12 mouse cellular contexts compared by ENCODE assay signal in the genomic region with DNA sequence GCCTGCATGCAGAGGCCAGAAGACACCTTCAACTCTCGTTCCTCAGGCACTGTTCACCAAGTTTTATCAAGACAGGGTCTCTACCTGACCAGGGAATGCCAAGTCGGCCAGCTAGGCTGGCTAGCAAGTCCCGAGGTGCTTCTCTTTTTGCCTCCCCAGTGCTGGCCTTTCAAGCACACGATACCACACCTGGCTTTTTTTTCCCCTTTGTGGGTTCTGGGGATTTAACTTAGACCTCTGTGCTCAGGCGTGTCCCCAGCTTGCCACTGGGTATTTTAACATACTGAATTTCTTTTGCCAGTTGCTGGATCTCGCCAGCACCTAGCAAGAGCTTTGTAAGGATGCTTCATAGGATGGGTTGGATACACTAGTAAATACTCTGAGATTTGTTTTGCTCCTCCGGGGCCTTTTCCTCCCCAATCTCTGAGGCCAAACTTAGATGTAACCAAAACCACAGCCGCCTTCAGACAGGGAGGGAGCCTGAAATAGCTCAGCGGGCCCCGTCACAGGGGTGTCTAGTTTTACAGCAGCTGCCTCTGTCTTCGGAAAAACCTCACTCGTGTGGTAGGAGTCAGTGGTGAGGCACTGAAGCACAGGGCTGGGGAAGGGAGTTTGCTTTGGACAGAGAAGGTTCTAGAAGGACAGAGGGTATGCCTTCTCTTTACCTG. TPM values are rescaled to one million over a fixed set of nuclear protein-coding genes. Genes with fewer than 3 reads are reported as not detected.
DNase-seq lines count a peak whose midpoint lies in the region; ATAC-seq and TF ChIP-seq lines count a peak whose summit lies in the region.
"Had no signal": no experiment of that assay in that cellular context is flagged by ENCODE, and none has a peak within 500 bp of the region (broad histone marks: within the 10 kb centered on the region; RNA-seq: fewer than 3 reads in every experiment).

No protein-coding gene starts in this region.

- H3K9me3 ChIP-seq in hindbrain, postnatal 0 days (ENCODE audit: low read length) = no peaks in the 10 kb centered on the region
- H3K9me3 ChIP-seq in kidney, embryonic 15.5 days (replicated peaks) = no peaks in the 10 kb centered on the region
- H3K9me3 ChIP-seq: forebrain, embryonic 15.5 days; hindbrain, embryonic 15.5 days; lung, embryonic 15.5 days had no signal

- 0 out of 2 replicates have a peak, but pooled peaks cover 8% of the 10 kb centered on the region for H3K4me1 ChIP-seq in hindbrain, postnatal 0 days (ENCODE audit: insufficient read depth, low read length)
- peaks cover 7% of the 10 kb centered on the region; the same call in 1 of the 2 replicates for H3K4me1 ChIP-seq in kidney, embryonic 15.5 days

- no peak overlapping the region for H3K27ac ChIP-seq in hindbrain, postnatal 0 days
- no peak overlapping the region for H3K27ac ChIP-seq in kidney, embryonic 15.5 days
- H3K27ac ChIP-seq: forebrain, embryonic 15.5 days; hindbrain, embryonic 15.5 days; layer of hippocampus, adult 2 months; lung, embryonic 15.5 days had no signal

- no peaks in the 10 kb centered on the region for H3K36me3 ChIP-seq in hindbrain, postnatal 0 days (ENCODE audit: insufficient read depth, low read length)
- H3K36me3 ChIP-seq in kidney, embryonic 15.5 days = no peaks in the 10 kb centered on the region
- H3K36me3 ChIP-seq: forebrain, embryonic 15.5 days; hindbrain, embryonic 15.5 days; lung, embryonic 15.5 days had no signal

- no peak overlapping the region for H3K4me2 ChIP-seq in hindbrain, postnatal 0 days (ENCODE audit: low read depth, low read length)
- no peak overlapping the region for H3K4me2 ChIP-seq in kidney, embryonic 15.5 days
- H3K4me2 ChIP-seq: forebrain, embryonic 15.5 days; hindbrain, embryonic 15.5 days; lung, embryonic 15.5 days had no signal

- TF ChIP-seq CTCF in hindbrain, postnatal 0 days (IDR thresholded peaks at IDR 0.05; ENCODE audit: low read depth) = no peak

- no peak overlapping the region for H3K9ac ChIP-seq in hindbrain, postnatal 0 days (replicated peaks; ENCODE audit: low read length)
- no peak overlapping the region for H3K9ac ChIP-seq in kidney, embryonic 15.5 days
- H3K9ac ChIP-seq: forebrain, embryonic 15.5 days; hindbrain, embryonic 15.5 days; lung, embryonic 15.5 days had no signal

- no peaks in the 10 kb centered on the region for H3K27me3 ChIP-seq in hindbrain, postnatal 0 days (ENCODE audit: insufficient read depth, low read length)
- H3K27me3 ChIP-seq in kidney, embryonic 15.5 days = no peaks in the 10 kb centered on the region
- H3K27me3 ChIP-seq: forebrain, embryonic 15.5 days; hindbrain, embryonic 15.5 days; lung, embryonic 15.5 days had no signal

- WGBS in hindbrain, postnatal 0 days = 86% methylated on average over 12 of the region's 12 CpGs
- whole genome bisulfite sequencing in kidney, embryonic 15.5 days = 66% methylated on average over 12 of the region's 12 CpGs

- DNase-seq in spleen, adult 18-20 months = peak; percentile 35 to 36
- no peak for DNase-seq in spleen, postnatal 14 days (ENCODE audit: low spot score in 2 of 2)
- peak; percentile 47 to 76 for DNase-seq in frontal cortex, postnatal 36 days (ENCODE audit: low spot score in 2 of 2)
- DNase-seq in right cerebral cortex, adult 2 months (ENCODE audit: low spot score in 2 of 2) = peak; percentile 71 to 75
- no peak for DNase-seq in testis, postnatal 14 days (ENCODE audit: low spot score)
- DNase-seq in hindbrain, postnatal 0 days (ENCODE audit: low spot score) = no peak
- DNase-seq: cerebellum, adult 2 months had no signal

- no peak overlapping the region for H3K4me3 ChIP-seq in hindbrain, postnatal 0 days (ENCODE audit: low read length)
- H3K4me3 ChIP-seq in kidney, embryonic 15.5 days (replicated peaks) = no peak overlapping the region
- H3K4me3 ChIP-seq: forebrain, embryonic 15.5 days; hindbrain, embryonic 15.5 days; layer of hippocampus, adult 2 months; lung, embryonic 15.5 days had no signal

- no peak for ATAC-seq in hindbrain, postnatal 0 days
- ATAC-seq in kidney, embryonic 15.5 days (replicated peaks; ENCODE audit: low FRiP score) = no peak
- ATAC-seq: forebrain, embryonic 15.5 days had no signal

RNA-seq across cellular contexts. Expression of a gene that starts 33.7 kb away (rescaled TPM):
- 16.6 and 26.1 TPM in 2 replicates for total RNA-seq in hindbrain, postnatal 0 days (2014; rRNA removed)
- 2.9 and 3.0 TPM in 2 replicates for polyA plus RNA-seq in hindbrain, postnatal 0 days (2015; fragmentation: Nextera tagmentation; extraction: Ambion mirVana)
- 2.1 and 2.3 TPM in 2 replicates for polyA plus RNA-seq in kidney, embryonic 15.5 days (2015; fragmentation: Nextera tagmentation; extraction: Ambion mirVana)

Comparison
In these comparisons a context has a peak if more than half of its experiments do, and no peak if none do; other contexts are left out.
1. DNase-seq: peak in spleen, adult 18-20 months (2 of 2), frontal cortex, postnatal 36 days (2 of 2) and right cerebral cortex, adult 2 months (2 of 2); none in spleen, postnatal 14 days (0 of 2), testis, postnatal 14 days (single experiment) and hindbrain, postnatal 0 days (single experiment).